Mouse (Mus musculus) gastrocnemius, postnatal 10 days (tissue): ENCODE measurements around the gene Spata17. TPM values are rescaled to one million over a fixed set of nuclear protein-coding genes. Genes with fewer than 3 reads are reported as not detected.
"Not testable (repeated sequence)": the region's sequence is repeated elsewhere in the genome, so short reads cannot be mapped to it uniquely, and the experiment has no call there.

Experiments
- DNase-seq: peaks from one replicate; pipeline ENCODE4 v3.0.0; 2021; ENCODE audit warnings: mixed read lengths
- total RNA-seq, 2 experiments: library from RNA; stranded (reverse); gene quantifications; 2 replicates each; pipeline ENCODE4 v1.2.3; 2021

Spata17 gene
- total RNA-seq, 2 experiments from 2014 or later, result 0.31 TPM; not detected in 1

DNA sequence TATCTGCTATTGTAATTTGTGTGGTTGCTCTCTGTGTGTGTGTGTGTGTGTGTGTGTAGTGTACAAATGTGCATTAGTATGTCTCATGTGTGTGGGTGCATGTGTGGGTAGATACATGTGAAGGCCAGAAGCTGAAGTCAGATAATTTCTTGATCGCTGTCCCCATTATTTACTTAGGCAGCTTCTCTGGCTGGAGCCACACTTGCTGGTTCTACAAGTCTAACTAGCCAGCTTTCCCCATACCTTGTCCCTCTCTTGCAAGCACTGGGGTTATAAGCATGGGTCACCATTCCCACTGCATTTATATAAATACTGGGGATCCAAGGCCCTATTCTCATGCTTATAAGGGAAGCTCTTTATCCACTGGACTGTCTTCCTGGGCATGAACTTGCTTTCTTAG is 39.3 kb downstream of the Spata17 start:
- DNase-seq, result no peak

- no peak for DNase-seq
These were observed 44.9 kb downstream of the Spata17 start for GRCm38 (mm10) chr1:187170361-187170760.

DNA sequence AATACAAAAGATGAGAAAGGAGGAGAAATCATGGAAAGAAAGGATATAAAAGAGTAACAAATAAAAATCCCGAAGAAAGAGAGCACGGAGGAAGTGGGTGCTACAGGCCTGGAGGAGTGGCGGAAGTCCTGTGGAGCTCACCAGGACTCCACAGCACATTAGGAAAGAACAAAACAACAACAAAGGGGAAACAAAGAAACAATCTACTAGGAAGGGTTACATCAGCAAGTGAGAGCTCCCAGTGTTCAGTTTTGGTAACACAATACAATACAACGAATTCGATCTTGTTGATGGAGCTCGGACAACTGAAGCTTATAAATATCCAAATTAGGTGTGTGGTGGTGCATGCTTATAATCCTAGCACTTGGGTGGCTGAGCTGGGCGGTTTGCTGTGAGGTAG is 45.6 kb downstream of the Spata17 start:
- no peak for DNase-seq

- no peak for DNase-seq
These were observed 51.7 kb downstream of the Spata17 start for GRCm38 (mm10) chr1:187163571-187163970.

- no peak for DNase-seq
These were observed 59.6 kb downstream of the Spata17 start for GRCm38 (mm10) chr1:187155658-187156057.

GRCm38 (mm10) chr1:187153681-187154080 is 61.6 kb downstream of the Spata17 start:
- no peak for DNase-seq

- no peak for DNase-seq
These were observed 62.7 kb downstream of the Spata17 start for GRCm38 (mm10) chr1:187152571-187152970.

GRCm38 (mm10) chr1:187142984-187143383 is 72.3 kb downstream of the Spata17 start:
- no peak for DNase-seq

- DNase-seq, result peak; percentile 18
These were observed 77.8 kb downstream of the Spata17 start for GRCm38 (mm10) chr1:187137426-187137825.

GRCm38 (mm10) chr1:187135887-187136286 is 79.4 kb downstream of the Spata17 start:
- no peak for DNase-seq

DNA sequence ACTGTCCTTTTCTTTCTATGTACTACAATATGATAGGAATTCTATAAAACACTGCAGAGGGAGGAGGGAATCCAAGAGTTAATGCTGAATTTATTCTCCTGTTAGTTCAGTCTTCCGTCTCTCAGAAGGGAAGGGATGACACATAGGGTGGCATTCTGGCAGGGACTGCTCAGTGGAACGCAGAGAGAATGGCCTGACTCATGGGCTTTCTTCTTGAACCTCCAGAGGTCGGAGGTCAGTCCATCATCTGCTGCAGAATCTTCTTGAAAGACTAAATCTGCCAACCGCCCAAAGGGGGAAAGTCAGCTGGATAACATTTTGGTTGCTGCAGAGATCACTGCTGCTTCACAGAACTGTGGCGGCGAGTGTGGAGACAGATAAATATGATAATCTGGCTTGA is 81.4 kb downstream of the Spata17 start:
- DNase-seq, result no peak

DNA sequence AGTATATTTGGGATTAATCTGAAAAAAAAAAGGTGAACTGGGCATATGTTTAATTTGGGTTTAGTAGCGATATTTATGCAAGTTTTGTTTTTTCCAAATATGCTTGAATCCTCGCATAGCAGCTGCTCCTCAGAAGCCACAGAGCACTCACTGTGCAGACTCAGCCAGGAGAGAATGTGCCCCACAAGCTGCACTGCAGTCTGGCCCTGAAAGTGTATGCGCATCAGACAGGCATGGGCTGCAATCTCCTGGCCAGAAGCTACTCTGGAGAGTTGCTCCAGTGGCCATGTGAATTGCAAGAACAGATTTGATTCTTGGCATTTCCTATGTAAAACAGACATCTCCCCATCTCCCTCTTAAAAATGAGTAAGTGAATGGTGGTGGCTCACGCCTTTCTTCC is 82.9 kb downstream of the Spata17 start:
- DNase-seq, result no peak

DNA sequence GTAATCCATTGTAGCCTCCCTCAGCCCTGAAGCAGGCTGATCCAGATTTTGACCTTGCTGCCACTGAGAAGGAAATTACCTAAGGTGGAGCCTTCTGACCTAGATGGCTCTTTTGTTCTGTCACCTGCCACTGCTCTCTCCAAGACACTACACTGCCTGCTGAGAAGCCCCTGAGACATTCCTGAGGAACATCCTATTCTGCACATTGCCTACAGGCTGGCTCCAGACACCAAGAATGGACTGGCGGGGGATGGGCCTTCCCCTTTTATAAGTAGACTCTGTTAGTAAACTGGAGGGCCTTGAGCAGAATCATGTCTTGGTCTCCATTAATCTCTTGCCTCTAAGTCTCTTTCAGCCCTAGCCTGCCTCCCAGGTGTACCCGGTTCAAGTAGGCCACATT is 87.7 kb downstream of the Spata17 start:
- not testable (repeated sequence) for DNase-seq

- DNase-seq, result no peak
These were observed 89.5 kb downstream of the Spata17 start for GRCm38 (mm10) chr1:187125733-187126132.

GRCm38 (mm10) chr1:187124967-187125366 is 90.3 kb downstream of the Spata17 start:
- DNase-seq, result no peak

DNA sequence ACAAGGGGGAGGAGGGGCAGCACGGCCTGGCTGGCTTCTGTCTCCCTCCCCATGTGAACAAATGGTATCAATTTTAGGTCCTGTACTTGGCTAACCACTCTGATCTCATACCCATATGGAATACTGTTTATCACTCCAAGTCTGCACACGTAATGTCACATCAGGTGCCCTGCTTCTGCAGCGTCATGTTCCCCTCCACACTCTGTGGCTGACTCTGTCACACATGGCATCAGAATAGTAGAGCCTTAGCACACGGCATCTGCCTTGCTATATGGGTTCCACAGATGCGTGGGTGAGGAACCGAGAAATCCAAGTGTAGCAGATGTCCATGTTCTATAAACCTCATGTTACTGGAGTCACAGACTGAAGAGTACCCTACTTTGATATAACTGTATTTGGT is 96.0 kb downstream of the Spata17 start:
- DNase-seq, result no peak

- no peak for DNase-seq
These were observed 97.2 kb downstream of the Spata17 start for GRCm38 (mm10) chr1:187118108-187118507.

DNA sequence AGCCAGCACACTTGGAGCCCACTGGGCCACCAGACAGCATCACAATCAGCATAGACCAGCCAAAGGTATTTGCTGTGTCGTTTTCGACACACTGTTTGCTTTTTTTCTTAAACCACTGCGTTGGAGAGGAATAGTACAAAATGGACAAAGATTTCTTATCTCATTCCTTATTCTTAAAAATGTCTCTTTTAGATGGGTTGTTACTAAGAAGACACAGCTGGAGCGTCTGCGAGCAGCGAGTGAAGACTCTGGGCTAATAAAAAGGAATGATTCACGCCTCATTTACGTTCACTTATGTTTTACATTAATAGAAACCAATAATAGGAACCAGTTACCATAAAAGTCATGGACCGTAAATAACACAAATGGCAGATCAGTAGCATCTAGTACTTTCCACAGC is 101.5 kb downstream of the Spata17 start:
- DNase-seq, result no peak

DNA sequence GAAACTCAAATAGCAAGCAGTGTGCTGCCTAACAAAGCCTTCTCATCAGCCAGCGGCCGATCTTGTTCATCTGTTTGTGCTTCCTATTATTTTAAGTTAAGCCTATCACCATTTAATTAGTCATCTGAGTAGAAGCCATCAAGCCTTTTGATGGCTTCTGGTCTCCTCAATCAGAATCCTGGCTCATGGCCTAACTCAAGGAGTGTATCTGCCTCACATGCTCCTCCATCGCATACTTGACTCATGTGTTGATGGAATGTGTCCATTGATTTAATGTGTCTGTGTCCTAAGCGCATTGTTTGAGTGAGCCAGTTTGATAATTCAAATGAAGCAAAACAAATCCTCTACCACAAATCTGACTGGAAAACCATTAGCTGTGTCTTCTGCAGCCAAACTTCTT is 113.1 kb downstream of the Spata17 start:
- DNase-seq, result no peak

DNA sequence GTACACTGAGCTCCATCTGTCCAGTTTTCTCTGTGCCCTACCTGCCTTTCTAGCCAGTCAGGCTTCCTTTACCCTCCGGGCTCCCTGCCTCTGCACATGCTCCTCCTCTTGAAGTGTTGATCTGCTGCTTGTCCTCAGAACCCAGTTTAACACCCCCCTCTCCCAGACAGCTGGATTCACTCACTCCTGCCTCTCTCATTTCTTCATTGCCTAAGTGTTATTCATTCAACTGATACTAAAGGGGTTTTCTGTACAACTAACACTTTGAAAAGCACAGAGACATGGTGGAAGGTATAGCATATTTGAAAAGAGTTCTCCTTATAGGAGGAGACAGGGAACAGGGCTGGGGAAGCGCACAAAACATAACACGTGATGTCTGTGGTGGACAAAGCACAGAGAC is 114.1 kb downstream of the Spata17 start:
- DNase-seq, result no peak

DNA sequence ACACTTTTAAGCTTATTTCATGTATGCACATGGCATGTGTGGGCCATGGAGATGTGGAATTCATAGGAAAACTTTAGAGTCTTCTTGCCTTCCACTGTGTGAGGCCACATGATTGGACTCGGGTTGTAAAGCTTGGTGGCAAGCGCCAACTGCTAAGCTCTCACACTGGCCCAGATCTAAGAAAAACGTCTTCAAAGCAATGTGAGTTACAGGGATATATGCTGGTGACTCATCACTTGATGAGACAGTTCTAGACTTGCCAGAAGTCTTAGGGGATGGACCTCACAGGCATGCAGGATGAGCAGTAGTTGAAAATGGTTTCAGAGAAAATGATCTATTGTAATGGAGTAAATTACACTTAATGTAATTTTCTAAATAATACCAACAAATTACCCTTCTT is 114.6 kb downstream of the Spata17 start:
- DNase-seq, result no peak

- DNase-seq, result no peak
These were observed 117.0 kb downstream of the Spata17 start for GRCm38 (mm10) chr1:187098285-187098684.

- no peak for DNase-seq
These were observed 122.7 kb downstream of the Spata17 start for GRCm38 (mm10) chr1:187092546-187092945.

GRCm38 (mm10) chr1:187088660-187089395 is 126.4 kb downstream of the Spata17 start:
- DNase-seq, result no peak

- no peak for DNase-seq
These were observed 129.2 kb downstream of the Spata17 start for GRCm38 (mm10) chr1:187086027-187086426.
